Mouse (Mus musculus): Measurements from ENCODE around the gene Ncapd2. TPM values are rescaled to one million over a fixed set of nuclear protein-coding genes. Genes with fewer than 3 reads are reported as not detected.

The Ncapd2 gene
- total RNA-seq, 2 experiments from 2014 or later: 21.9 to 26.8 TPM

DNA sequence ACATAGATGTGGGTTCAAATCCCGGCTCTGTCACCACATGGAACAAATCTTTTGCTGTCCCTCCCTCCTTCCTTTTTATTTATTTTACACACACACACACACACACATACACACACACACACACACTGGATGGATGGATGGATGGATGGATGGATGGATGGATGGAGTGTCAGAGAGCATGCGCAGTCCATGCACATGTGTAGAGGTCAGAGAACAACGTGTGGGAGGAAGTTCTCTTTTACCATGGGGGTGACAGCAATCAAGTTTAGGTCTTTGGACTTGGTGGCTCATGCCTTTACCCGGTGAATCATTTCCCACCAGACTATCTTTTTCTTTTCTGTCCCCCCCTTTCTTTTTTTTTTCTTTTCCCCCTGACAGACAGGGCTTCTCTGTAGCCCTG, 37.8 kb downstream of the Ncapd2 start:
- intact Hi-C loops (cut with DNase I): no loop called here
- DNase-seq (ENCODE audit: low spot score): no peak

DNA sequence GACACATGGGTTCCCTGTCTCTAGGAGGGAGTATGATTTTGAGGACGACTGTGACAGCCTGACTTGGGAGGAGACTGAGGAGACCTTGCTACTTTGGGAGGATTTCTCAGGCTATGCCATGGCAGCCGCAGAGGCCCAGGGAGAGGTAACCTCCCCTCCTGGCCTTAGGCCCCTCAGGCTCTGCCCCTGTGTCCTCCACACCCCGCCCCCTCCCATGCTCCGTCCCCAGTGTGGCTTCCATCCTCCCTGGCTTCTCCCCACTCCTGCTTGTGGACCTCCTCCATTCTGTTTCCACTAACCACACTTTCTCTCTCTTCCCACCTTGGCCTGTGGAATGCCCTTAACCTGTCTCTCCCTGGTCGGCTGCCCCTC, 38.5 kb downstream of the Ncapd2 start:
- DNase-seq (ENCODE audit: low spot score): no peak

DNA sequence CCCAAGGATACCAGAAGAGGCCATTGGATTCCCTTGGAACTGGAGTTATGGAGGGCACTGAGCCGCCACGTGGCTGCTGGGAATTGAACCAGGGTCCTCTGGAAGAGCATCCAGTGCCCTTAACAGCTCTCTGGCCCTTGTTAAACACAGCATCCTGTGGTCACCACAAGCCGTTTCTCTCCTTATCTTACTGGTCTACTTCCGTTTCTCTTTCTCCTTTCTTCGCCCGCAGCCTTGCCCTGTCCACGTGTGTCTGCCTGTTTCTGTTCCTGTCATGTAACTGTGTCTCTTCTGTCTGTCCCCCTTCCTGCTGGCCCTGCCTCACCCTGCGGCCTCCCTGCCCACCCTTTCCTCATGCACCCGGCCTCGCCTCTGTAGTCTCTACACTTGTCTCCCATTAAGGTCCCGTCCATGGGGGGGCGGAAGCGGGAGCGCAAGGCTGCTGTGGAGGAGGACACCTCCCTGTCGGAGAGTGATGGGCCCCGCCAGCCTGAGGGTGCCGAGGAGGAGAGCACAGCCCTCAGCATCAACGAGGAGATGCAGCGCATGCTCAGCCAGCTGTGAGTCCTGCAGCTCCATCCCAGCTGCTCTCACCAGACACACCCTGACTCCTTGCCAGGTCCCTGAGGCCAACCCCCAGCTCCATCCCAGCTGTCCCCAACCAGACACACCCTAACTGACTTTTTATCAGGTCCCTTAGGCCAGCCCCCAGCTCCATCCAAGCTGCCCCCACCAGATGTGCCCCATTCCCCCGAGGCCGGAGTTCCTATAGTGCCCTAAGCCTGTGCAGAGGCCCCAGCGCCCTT, 39.1 kb downstream of the Ncapd2 start:
- intact Hi-C loops (cut with DNase I): no loop called here
- DNase-seq (ENCODE audit: low spot score): peak; percentile 65

More for the DNA sequence above, 38.5 kb downstream of the Ncapd2 start:
- intact Hi-C loops (cut with DNase I): no loop called here

DNA sequence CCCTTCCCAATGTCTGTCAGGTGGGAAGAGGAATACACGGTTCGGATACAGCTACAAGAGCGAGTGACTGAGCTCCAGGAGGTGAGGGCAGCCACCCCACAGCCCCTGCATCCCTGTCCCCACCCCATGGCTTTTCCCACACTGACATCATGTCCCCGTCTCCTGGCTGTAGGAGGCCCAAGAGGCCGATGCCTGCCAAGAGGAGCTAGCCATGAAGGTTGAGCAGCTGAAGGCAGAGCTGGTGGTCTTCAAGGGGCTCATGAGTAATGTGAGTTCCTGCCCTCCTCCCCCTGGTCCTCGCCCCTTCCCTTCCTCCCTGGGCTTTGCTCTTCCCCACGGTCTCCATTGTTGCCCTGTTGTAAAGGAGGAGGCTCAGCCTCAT, 41.9 kb downstream of the Ncapd2 start:
- DNase-seq (ENCODE audit: low spot score): no peak
- intact Hi-C loops (cut with DNase I): loop anchor here (2.0 to 5.0 kb wide), 2 partner anchors 15 to 123 kb away; no protein-coding TSS in a partner anchor

DNA sequence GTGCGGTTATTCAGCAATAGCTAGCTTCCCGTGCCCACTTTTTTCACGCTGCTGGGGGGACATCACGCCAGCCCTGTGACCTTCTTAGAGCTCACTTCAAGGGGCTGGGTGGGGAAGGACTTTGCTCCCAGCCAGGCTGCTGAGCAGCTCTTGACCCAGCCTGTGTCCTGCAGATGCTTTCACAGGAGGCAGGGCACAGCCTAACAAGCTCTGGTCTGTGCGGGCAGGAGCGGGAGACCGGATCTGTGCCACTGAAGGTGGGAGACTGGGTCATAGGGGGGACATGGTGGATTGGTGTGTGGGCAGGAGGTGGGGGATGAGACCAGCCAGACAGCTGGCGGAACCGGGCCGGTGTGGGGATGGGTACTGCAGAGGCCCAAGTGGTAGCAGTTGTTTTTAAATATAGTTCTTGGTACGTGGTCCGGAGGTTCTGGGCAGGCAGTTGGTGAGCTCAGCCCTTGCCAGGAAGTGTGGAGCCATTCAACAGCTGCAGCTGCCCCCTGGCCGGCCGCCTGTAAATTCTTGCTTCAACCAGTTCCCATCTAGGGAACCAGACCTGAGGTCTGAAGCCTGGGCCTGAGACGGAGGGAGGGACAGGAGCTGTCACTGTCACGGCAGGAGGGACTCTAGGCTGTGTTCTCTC, 42.5 kb downstream of the Ncapd2 start:
- no peak for DNase-seq (ENCODE audit: low spot score)
- intact Hi-C loops (cut with DNase I): loop anchor here (2.0 to 5.0 kb wide), 2 partner anchors 16 to 123 kb away; no protein-coding TSS in a partner anchor

DNA sequence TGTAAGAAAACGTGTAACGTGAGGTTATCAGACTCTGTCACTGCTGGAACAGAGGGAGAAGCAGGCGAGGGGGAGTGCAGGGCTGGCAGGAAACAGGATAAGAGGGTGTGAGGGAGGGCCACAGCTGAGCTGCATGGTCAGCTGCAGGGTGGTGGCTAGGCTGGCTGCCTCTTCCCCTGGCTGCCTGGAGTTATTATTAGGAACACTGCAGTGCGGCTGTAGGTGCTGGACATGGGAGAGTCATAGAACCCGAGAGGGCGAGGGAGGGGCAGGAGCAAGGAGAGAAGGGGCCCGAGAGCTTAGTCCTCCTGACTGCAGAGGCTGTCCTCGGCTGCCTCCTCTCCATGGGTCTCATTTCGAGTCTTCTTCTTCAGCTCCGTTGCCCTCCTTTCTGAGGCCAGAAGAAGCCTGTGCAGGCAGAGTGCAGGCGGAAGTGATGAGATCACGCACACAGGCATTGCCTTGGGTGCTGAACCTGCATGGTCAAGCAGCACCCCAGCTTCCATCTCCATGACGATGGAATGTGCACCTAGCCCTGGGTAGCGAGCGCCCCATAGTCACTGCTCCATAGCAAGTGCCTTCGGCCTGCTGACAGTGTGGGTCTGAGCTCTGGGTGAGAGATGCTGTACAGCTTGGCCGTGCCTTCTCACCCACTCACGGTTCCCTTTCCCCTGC, 43.1 kb downstream of the Ncapd2 start:
- intact Hi-C loops (cut with DNase I): loop anchor here (2.0 to 5.0 kb wide), 2 partner anchors 16 to 124 kb away; no protein-coding TSS in a partner anchor

DNA sequence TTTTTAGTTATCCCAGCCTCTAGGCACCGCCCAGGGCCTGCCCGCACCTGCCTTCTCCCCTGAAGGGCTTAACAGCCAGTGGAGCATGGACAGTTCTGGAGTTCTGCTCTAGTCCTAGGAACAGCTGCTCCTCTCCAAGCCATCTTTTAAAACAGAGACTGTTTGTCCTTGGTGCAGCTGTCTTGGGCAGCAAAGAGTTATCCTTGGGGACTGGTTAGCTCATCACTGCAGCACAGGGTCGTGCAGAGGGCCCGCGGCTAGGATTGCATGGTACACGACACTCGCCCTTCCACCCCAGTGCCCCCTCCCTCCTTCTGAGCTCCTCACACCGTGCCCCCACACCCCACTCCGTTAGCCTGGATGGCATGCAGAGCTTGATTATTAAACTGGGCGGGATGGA, 44.2 kb downstream of the Ncapd2 start:
- intact Hi-C loops (cut with DNase I): loop anchor here (5.0 kb wide), 1 partner anchor 125 kb away; no protein-coding TSS in a partner anchor

More for the DNA sequence above, 43.1 kb downstream of the Ncapd2 start:
- peak; percentile 70 for DNase-seq (ENCODE audit: low spot score)

DNA sequence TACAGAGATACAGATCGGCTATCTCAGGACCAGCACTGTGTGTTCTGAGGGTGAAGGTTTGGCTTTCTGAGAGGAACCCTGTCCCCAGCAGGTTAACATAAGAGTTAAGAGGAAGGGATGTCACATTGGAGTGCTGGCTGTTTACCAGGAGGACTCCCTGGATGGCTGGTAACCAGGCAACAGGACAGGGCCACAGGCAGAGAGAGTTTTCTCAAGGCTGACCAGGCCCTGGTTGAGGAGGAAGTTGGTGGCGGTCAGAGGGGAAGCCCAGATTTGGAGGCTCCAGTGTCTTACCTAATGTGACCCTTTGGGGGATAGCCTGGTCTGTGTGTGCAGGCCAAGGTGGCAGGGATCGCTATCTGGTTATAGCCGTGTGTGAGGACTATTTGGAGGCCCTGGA, 44.7 kb downstream of the Ncapd2 start:
- intact Hi-C loops (cut with DNase I): loop anchor here (5.0 kb wide), 1 partner anchor 126 kb away; no protein-coding TSS in a partner anchor
- no peak for DNase-seq (ENCODE audit: low spot score)

More for the DNA sequence above, 44.2 kb downstream of the Ncapd2 start:
- no peak for DNase-seq (ENCODE audit: low spot score)

DNA sequence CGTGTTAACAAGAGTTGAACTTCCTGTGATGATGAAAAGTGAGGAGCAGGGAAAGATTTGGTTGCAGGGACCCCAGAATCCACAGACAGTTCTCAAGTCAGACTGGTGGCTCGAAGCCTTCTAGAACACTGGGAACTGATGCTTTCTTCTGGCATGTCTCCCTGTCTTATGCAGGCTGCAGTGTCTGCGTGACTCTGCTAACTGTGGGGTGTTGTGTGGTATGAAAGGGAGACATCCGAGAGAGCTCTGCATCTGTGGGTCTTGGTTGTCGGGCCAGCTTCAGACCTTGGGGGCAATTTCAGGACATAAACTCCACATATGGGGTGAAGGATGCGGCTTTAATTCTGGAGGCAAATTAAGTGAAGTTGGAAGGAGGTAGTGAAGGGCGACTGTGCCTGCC, 45.4 kb downstream of the Ncapd2 start:
- no peak for DNase-seq (ENCODE audit: low spot score)
- intact Hi-C loops (cut with DNase I): loop anchor here (5.0 kb wide), 1 partner anchor 126 kb away; no protein-coding TSS in a partner anchor

DNA sequence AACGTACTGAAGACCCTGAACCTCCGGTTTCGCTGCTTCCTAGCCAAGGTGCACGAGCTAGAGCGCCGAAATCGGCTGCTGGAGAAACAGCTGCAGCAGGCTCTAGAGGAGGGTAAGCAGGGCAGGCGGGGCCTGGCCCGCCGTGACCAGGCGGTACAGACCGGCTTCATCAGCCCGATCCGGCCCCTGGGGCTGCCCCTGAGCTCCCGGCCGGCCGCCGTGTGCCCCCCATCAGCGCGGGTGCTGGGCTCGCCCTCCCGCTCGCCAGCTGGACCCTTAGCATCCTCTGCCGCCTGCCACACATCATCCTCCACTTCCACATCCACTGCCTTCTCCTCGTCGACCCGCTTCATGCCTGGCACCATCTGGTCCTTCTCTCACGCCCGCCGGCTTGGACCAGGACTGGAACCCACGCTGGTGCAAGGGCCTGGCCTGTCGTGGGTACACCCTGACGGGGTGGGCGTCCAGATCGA, 46.0 kb downstream of the Ncapd2 start:
- intact Hi-C loops (cut with DNase I): loop anchor here (5.0 kb wide), 1 partner anchor 127 kb away; no protein-coding TSS in a partner anchor
- DNase-seq (ENCODE audit: low spot score): no peak

DNA sequence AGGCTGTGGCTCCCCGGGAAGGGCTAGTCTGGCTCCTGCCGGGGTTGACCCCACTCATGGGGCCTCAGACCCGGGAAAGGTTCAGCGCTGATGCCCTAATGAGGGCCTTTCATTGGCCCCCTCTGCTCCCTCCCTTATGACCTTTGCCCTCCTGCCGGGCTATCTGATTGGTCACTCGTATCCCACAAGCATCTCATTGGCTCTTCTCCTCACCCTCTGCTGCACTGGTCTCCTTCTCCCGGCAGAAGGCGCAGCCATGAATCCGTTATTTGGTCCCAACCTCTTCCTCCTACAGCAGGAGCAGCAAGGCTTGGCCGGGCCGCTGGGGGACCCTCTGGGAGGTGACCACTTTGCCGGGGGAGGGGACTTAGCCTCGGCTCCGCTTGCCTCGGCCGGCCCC, 46.5 kb downstream of the Ncapd2 start, which contains the start of gene Iffo1:
TSS of gene Iffo1 (plus strand) at position 241 of the 400 bp plus-strand sequence.
- DNase-seq (ENCODE audit: low spot score): peak; percentile 89
- intact Hi-C loops (cut with DNase I): loop anchor here (5.0 kb wide), 1 partner anchor 127 kb away; no protein-coding TSS in a partner anchor

DNA sequence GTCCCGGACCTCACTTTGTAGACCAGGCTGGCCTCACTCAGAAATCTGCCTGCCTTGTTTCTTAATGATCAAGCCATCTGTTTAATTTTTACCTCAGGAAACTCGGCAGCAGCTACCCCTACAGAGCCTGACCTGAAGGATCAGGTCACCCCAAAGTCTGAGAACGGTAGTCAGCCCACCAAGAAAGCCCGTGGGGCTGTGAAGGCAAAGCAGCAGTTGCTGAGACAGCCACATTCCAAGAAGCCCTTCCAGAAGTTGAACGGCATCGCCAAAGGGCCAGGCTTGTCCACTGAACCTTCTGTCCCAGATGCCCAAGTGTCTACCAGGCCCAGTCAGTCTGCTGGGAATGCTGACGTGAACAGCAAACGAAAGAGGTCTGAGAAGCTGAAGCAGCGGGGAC, 47.6 kb downstream of the Ncapd2 start:
- intact Hi-C loops (cut with DNase I): no loop called here
- DNase-seq (ENCODE audit: low spot score): no peak

DNA sequence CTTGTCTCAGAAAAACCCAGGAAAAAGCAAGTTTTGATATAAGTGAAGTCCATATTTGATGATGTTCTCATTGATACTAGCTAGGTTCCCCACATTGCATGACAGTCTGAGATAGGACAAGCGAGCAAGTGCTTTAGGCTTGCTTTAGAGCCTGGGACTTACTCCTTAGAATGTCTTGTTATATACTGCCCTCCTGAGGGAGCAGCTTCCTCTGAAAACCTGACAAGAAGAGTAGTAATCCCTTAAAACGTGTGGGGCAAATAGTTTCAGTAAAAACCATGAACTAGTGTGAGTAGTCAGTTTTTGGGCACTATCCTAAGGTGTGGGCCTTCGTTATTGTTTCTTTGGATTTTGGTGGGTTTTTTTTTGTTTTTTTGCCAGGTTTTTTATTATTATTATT, 48.4 kb downstream of the Ncapd2 start:
- DNase-seq (ENCODE audit: low spot score): no peak
- intact Hi-C loops (cut with DNase I): no loop called here

DNA sequence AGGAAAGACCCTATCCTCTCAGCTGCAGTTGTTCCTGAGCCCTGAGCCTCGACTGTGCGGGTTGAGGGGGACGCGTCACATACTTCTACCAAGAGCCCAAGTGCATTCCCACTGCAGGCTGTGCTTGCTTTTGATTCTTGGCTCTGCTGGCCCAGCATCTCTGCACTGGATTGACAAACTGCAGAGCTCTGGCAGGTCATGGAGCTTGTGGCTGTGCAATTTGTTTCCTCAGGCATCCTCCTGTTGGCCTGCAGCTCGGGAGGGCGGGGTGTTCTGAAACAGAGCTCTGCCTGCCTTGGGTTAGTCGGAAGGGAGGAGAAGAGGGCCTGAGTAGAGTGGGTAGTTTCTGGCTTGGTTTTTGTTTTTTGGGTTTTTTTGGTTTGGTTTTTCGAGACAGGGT, 49.1 kb downstream of the Ncapd2 start:
- intact Hi-C loops (cut with DNase I): no loop called here
- DNase-seq (ENCODE audit: low spot score): no peak

DNA sequence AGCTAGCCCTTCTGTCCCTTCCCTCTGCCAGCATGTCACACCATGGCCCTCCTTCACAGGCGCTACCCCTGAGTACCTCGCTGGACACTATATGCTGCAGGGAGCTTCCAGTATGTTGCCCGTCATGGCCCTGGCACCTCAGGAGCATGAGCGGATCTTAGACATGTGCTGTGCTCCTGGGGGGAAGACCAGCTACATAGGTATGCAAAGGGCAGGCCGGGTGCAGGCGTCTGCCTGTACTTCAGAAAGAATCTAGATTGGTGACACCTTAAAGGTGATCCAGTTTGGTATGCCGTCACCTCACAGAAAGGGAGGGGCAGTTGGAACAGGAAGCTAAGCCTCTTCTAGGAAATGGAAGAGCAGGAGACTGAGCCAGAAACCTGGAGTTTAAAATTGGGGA, 51.8 kb downstream of the Ncapd2 start:
- no peak for DNase-seq (ENCODE audit: low spot score)
- intact Hi-C loops (cut with DNase I): no loop called here

DNA sequence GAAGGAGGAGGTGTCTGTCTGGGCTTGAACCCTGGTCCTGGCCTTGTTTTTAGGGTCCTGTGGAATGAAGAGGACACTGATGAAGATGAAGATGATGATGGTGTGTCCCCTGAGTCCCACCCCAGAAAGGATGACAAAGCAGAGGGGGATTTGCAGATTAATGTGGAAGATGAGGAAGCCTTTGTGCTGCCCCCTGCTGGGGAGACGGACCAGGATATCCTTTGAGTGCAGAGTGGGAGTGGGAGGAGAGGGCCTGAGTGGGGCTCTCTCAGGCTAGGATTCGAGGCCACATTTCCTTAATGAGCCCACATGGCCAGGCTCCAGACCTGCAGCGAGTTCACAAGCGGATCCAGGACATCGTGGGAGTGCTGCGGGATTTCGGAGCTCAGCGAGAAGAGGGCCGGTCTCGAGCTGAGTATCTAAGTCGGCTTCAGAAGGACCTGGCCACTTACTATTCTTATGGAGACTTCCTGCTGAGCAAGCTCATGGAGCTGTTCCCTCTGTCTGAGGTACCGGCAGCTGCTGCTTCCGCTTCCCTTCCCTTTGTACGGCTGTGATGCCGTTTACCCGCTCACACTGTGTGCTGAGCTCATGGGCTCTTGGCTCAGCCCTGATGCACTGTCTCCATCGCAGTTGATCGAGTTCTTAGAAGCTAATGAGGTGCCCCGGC, 54.4 kb downstream of the Ncapd2 start:
- intact Hi-C loops (cut with DNase I): no loop called here
- DNase-seq (ENCODE audit: low spot score): no peak

DNA sequence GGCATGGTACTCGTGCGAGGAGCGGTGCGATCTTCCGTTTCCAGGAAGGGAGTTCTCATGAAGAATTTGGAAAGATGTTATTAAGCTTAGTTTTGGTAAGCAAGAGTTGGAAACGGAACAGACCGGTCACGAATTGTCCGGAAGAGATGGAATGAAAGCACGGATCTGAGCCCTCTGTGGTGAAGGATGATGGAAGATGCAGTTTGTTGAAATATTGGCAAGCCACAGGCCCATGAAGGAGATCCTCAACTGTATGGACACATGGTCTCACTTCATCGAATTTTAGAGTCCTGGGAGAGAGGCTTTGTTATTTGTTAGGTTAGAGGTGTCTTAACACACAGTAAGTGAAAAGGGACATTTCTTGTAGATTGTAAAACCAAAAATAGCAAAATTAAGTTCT, 59.0 kb downstream of the Ncapd2 start:
- DNase-seq (ENCODE audit: low spot score): no peak
- intact Hi-C loops (cut with DNase I): loop anchor here (5.0 kb wide), 1 partner anchor 35 kb away; the partner anchor contains the start of gene Chd4

DNA sequence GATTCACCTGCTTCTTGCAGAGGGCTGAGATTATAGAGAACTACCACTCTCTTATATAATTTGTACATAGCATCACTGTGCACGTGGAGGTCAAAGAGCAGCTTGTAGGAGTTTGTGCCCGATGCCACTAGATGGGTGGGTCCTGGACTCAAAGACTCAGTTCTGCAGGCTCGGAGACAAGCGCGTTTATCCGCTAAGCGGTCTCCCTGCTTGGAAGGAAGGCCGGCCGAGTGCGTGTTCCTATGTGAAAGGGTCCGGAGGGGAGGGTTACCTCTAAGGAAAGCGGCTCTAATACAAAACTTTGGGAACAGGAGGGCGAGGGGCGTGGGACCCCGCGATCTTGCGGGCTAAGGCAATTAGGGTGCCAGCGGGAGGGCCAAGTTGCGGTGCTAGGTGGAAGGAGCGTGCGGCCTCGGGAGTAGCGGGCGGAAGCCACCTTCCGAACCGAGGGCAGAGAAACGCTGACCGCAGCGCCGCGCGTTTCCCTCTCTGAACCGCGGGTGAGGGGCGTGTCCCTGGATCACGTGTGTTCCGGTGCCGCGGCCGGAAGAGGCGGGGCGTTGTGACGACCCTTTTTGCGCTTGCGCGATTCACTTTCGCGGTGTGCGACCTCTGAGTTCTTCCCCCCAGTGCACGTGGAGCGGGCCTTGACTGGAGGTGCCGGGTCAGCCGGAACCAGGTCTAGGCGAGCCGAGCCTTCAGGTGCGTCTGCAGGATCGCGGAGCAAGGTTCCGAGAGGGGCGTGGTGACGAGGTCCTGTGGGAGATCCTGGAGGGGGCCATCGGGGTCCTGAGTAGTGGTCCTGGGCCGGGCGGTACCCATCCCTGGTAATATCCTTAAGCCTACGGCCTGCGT, 60.0 kb downstream of the Ncapd2 start, which contains the start of gene Nop2:
TSS of gene Nop2 (plus strand) at position 608 of the 855 bp plus-strand sequence.
- intact Hi-C loops (cut with DNase I): loop anchor here (5.0 kb wide), 1 partner anchor 34 kb away; the partner anchor contains the start of gene Chd4
- peak; percentile 60 for DNase-seq (ENCODE audit: low spot score)
